Mouse (Mus musculus) liver, adult 2 months (tissue): ENCODE data around the gene Aes. TPM values are rescaled to one million over a fixed set of nuclear protein-coding genes. Genes with fewer than 3 reads are reported as not detected.

ENCODE experiments used
- DNase-seq: peaks from one replicate; pipeline ENCODE4 v3.0.0-alpha.2; 2011; ENCODE audit warnings: low read depth, low spot score; ENCODE audit errors: extremely low read depth
- H3K27ac ChIP-seq: fragments of 200-500 bp; replicated peaks from 2 replicates; pipeline ENCODE4 v1.5.1; 2012; ENCODE audit warnings: low read depth, mild to moderate bottlenecking, control low read depth, inconsistent platforms, low read length; ENCODE audit not compliant: insufficient read depth
- H3K27me3 ChIP-seq: fragments of 200-500 bp; 2 replicates; pipeline ENCODE4 v1.6.1; 2012; ENCODE audit warnings: mild to moderate bottlenecking, moderate library complexity, low read length, inconsistent platforms; ENCODE audit not compliant: control insufficient read depth, insufficient read depth
- H3K36me3 ChIP-seq: fragments of 200-500 bp; 2 replicates; pipeline ENCODE4 v1.6.1; 2012; ENCODE audit warnings: low read length, inconsistent platforms; ENCODE audit not compliant: control insufficient read depth, insufficient read depth
- H3K4me1 ChIP-seq: fragments of 200-500 bp; 2 replicates; pipeline ENCODE4 v1.6.1; 2011; ENCODE audit warnings: low read length; ENCODE audit not compliant: control insufficient read depth, insufficient read depth
- H3K4me3 ChIP-seq: fragments of 200-500 bp; 2 replicates; pipeline ENCODE4 v1.5.1; 2011; ENCODE audit warnings: low read depth, mild to moderate bottlenecking, control low read depth, low read length, moderate library complexity; ENCODE audit not compliant: insufficient read depth
- H3K79me2 ChIP-seq: fragments of 200-500 bp; 2 replicates; pipeline ENCODE4 v1.6.1; 2012; ENCODE audit warnings: inconsistent platforms, mild to moderate bottlenecking, low read length, moderate library complexity; ENCODE audit not compliant: control insufficient read depth, insufficient read depth
- H3K9ac ChIP-seq: fragments of 200-500 bp; 2 replicates; pipeline ENCODE4 v1.6.1; 2012; ENCODE audit warnings: low read depth, mild to moderate bottlenecking, control low read depth, inconsistent platforms, low read length
- CTCF ChIP-seq: fragments of 200-500 bp; IDR thresholded peaks from 2 replicates; pipeline ENCODE4 v1.5.1; 2011; ENCODE audit warnings: low read depth, low read length, control low read depth
- POLR2A ChIP-seq: fragments of 200-500 bp; IDR thresholded peaks from 2 replicates; pipeline ENCODE4 v1.6.1; 2011; ENCODE audit warnings: low read length, control low read depth; ENCODE audit not compliant: insufficient read depth; ENCODE audit errors: extremely low read depth
- WGBS: fragments of 180-500 bp; shearing (Covaris S2); methylation state at CpG from one replicate; pipeline ENCODE4 v1.1.7; 2018; 5-methylcytosine and 5-hydroxymethylcytosine counted together
- polyA plus RNA-seq: library from polyadenylated mRNA; depleted of rRNA; stranded (reverse); fragments of >200 nt; gene quantifications from 2 replicates; pipeline ENCODE4 v1.2.3, GENCODE M21; 2012
- total RNA-seq: library from RNA; depleted of rRNA; stranded (reverse); fragments of >200 nt; gene quantifications from 2 replicates; pipeline ENCODE4 v1.2.3, GENCODE M21; 2014

Aes gene
- total and polyA plus RNA-seq, 2 experiments = 200 to 1,785 TPM

DNA sequence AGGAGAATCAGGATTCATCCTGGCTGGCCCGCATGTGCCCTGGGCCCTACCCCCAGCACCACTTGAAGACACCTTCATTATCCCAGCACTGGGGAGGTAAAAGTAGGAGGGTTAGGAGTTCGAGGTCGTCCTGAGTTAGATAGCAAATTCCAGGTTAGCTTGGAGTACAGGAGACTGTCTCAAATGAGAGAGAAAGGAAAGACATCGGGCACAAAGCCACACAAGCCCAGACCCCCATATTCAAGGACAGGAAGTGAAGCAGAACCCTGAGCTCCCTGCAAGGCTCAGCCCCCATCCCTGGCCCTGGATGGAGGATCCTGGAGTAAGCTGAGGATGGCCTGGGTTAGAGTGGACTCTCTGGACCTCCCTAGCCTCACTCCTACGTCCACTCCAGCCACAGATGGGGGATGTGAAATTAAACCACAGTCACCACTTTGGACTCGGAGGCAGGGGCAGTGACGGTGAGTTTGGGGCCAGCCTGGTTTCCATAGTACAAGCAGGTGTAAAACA lies 42.2 kb downstream of the Aes start:
- TF ChIP-seq POLR2A (no peak), CTCF (no peak)
- Histone ChIP-seq H3K4me3 (no peak overlapping the region), H3K36me3 (no peaks in the 10 kb centered on the region), H3K79me2 (no peaks in the 10 kb centered on the region), H3K9ac (peak overlapping the region; percentile 47; the same call in 1 of the 2 replicates), H3K27ac (peak overlapping the region; percentile 30), H3K4me1 (peaks cover 10% of the 10 kb centered on the region), H3K27me3 (no peaks in the 10 kb centered on the region)
- 45% methylated on average over 7 of the region's 7 CpGs for WGBS
- DNase-seq = no peak

DNA sequence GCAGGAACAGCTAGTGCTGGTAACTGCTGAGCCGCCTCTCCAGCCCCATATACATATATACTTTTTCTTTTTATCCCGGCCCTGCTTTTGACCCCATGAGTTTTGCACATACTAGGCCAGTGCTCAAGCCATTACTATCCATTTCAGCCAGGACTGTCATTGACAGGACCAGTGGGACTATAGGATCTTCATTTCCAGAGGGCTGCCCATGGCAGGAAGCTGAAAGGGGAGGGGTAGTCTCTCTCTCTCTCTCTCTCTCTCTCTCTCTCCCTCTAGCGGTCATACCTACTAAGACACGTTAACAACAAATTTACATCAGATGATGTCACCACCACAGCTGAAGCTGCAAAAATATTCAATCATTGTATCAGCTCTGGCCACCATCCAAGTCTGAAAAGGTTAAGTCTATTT lies 43.5 kb downstream of the Aes start:
- Histone ChIP-seq H3K9ac (no peak overlapping the region), H3K79me2 (no peaks in the 10 kb centered on the region), H3K27me3 (no peaks in the 10 kb centered on the region), H3K4me3 (no peak overlapping the region), H3K27ac (no peak overlapping the region), H3K4me1 (peaks cover 13% of the 10 kb centered on the region), H3K36me3 (no peaks in the 10 kb centered on the region)
- WGBS = 31% methylated on average over 4 of the region's 4 CpGs
- TF ChIP-seq POLR2A (no peak), CTCF (peak; percentile 39)
- peak; percentile 68 for DNase-seq

DNA sequence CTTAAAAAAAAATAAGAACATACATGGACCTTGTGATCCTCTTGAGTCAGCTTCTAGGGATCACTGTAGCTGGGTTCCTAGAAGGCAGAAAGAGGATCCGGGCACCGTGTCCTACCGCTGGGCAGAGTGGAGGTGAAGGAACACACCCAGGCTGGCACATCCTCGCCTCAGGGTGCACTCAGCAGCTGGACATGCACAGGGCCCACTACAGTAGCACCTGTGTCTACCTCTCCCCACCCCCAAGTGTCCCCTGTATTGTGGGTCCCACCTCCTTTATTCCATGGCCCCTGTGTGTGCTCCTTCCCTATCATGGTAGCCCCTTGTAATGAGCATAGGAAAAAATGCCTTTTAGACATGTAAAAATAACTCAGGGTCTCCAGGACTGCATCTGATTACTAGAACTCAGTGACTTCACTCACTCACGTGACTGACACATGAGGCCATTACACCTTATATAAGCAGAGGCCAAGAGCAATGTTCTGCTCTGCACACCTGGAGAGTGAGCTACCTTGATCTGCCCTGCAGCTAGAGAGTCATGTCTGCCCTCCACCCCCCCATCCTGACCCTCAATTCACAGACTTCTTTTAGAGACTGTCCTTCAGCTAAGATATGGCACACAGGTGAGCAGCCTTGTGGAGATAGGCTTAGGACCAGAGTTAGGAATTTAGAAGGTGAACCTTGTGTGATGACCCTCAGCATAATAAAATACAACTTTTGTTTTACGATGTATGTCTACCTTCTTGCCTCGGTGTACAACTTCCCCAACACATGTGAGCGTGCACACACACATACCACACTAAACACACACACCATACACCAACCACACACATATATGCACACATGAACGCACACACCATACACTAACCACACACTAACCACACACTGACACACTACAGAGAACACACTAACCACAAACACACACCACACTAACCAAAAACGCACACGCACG lies 45.0 kb downstream of the Aes start:
- H3K27ac ChIP-seq = peak overlapping the region; percentile 36; the same call in 1 of the 2 replicates
- H3K4me1 ChIP-seq = peaks cover 13% of the 10 kb centered on the region
- peak overlapping the region; percentile 63 for H3K9ac ChIP-seq
- TF ChIP-seq POLR2A (no peak), CTCF (no peak)
- H3K36me3 ChIP-seq = no peaks in the 10 kb centered on the region
- no peaks in the 10 kb centered on the region for H3K79me2 ChIP-seq
- WGBS = 74% methylated on average over 12 of the region's 12 CpGs
- no peaks in the 10 kb centered on the region for H3K27me3 ChIP-seq
- DNase-seq = no peak
- H3K4me3 ChIP-seq = peak overlapping the region; percentile 20; the same call in 1 of the 2 replicates

DNA sequence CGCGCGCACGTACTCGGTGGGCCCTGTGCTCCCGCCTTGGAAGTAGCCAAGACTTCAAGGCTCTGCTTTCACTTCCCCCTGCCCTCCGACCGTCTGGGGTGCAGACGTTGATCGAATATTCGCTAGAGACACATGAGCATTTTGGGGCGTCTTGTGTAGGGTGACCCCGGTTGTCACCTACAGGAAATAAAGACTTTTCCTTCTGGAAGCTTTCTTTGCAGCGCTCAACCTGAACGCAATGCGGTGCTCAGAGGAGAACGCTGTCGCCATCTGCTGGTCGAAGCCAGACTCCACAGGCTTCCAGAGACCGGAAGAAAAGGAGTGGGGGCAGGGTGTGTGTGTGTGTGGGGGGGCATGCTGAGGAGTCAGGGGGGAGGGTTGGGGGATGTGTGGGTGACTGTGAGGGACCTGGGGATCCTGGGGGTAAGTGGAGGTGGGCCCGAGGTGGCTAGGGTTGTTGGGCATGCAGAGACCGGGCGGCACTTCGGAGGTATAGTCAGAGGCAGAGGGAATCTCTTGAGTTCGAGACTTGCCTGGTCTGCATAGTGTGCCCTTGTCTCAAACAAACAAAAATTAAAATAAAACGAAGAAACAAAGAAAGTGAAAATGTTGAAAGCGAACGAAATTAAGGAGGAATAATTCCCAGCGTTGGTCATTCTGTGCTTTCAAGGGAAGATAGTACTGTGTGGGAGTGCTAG lies 45.8 kb downstream of the Aes start:
- peak overlapping the region; percentile 65 for H3K9ac ChIP-seq
- peaks cover 13% of the 10 kb centered on the region for H3K4me1 ChIP-seq
- H3K27me3 ChIP-seq = no peaks in the 10 kb centered on the region
- 17% methylated on average over 29 of the region's 29 CpGs for WGBS
- peak; percentile 71 for DNase-seq
- no peak for TF ChIP-seq POLR2A
- peak; percentile 92 for TF ChIP-seq CTCF
- H3K4me3 ChIP-seq = peak overlapping the region; percentile 55
- no peaks in the 10 kb centered on the region for H3K79me2 ChIP-seq
- H3K36me3 ChIP-seq = no peaks in the 10 kb centered on the region
- peak overlapping the region; percentile 93 for H3K27ac ChIP-seq

DNA sequence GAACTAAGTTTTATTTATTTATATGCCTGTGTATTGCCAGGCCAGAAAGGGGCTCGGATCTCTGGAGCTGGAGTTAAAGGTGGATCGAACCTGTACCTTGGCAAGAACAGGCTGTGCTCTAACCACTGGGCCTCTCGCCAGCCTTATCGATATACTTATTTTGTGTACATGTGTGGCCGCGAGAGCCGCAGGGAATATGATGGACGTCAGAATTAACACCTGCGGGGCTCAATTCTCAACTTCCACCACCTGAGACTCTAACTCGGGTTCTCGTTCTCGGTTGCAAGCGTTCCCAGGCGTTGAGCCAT lies 46.3 kb downstream of the Aes start:
- no peaks in the 10 kb centered on the region for H3K36me3 ChIP-seq
- H3K27ac ChIP-seq = peak overlapping the region; percentile 93
- H3K9ac ChIP-seq = peak overlapping the region; percentile 60
- no peak for TF ChIP-seq CTCF
- TF ChIP-seq POLR2A = no peak
- DNase-seq = peak; percentile 84
- H3K27me3 ChIP-seq = no peaks in the 10 kb centered on the region
- H3K79me2 ChIP-seq = no peaks in the 10 kb centered on the region
- H3K4me3 ChIP-seq = peak overlapping the region; percentile 44
- WGBS = under 1% methylated on average over 14 of the region's 14 CpGs
- H3K4me1 ChIP-seq = peaks cover 13% of the 10 kb centered on the region
